18 mouse cellular contexts compared by ENCODE assay signal in genomic region chr9:116748857-116749584, GRCm38 (mm10).
DNase-seq lines count a peak whose midpoint lies in the region; ATAC-seq and TF ChIP-seq lines count a peak whose summit lies in the region.
"Had no signal": no experiment of that assay in that cellular context is flagged by ENCODE, and none has a peak within 500 bp of the region (broad histone marks: within the 10 kb centered on the region; RNA-seq: fewer than 3 reads in every experiment).

No protein-coding gene starts in this region.

- no peak overlapping the region for H3K9ac ChIP-seq in lung, postnatal 0 days (replicated peaks; ENCODE audit: low read depth)
- H3K9ac ChIP-seq in embryonic facial prominence, embryonic 11.5 days (replicated peaks; ENCODE audit: low read length), result no peak overlapping the region
- no peak overlapping the region for H3K9ac ChIP-seq in heart, embryonic 11.5 days (ENCODE audit: low read depth, low read length)
- H3K9ac ChIP-seq: embryonic facial prominence, embryonic 15.5 days; forebrain, embryonic 13.5 days; liver, embryonic 13.5 days; neural tube, embryonic 13.5 days; stomach, embryonic 15.5 days had no signal

- H3K27me3 ChIP-seq in lung, postnatal 0 days (replicated peaks; ENCODE audit: insufficient read depth, low read length), result no peaks in the 10 kb centered on the region
- no peaks in the 10 kb centered on the region for H3K27me3 ChIP-seq in embryonic facial prominence, embryonic 11.5 days (ENCODE audit: control insufficient read depth, insufficient read depth, low read length)
- no peaks in the 10 kb centered on the region for H3K27me3 ChIP-seq in cerebellum, adult 2 months (ENCODE audit: control insufficient read depth, insufficient read depth, low read length)
- H3K27me3 ChIP-seq in heart, embryonic 11.5 days (ENCODE audit: control insufficient read depth, insufficient read depth, low read length), result no peaks in the 10 kb centered on the region
- H3K27me3 ChIP-seq: embryonic facial prominence, embryonic 15.5 days; forebrain, embryonic 13.5 days; liver, embryonic 13.5 days; neural tube, embryonic 13.5 days; Patski; stomach, embryonic 15.5 days had no signal

- DNase-seq in heart, adult 11 months, result peak; percentile 62
- DNase-seq in heart, adult 18-20 months, result no peak
- DNase-seq in lung, postnatal 25 days (ENCODE audit: low spot score), result peak; percentile 6
- DNase-seq in lung, postnatal 0 days (ENCODE audit: low spot score), result no peak
- peak; percentile 43 for DNase-seq in embryonic facial prominence, embryonic 11.5 days (ENCODE audit: low spot score)
- DNase-seq in mesoderm, embryonic 11.5 days (ENCODE audit: low read depth, low spot score), result peak; percentile 37
- DNase-seq in cerebellum, adult 2 months, result no peak
- DNase-seq: cerebellum, adult 9-10 months; heart, postnatal 36 days; liver, embryonic 13.5 days; retina, postnatal 1 day; thymus, postnatal 25 days had no signal

- H3K4me3 ChIP-seq in lung, postnatal 0 days (ENCODE audit: low read depth, low read length), result no peak overlapping the region
- no peak overlapping the region for H3K4me3 ChIP-seq in embryonic facial prominence, embryonic 11.5 days (ENCODE audit: low read depth, low read length)
- H3K4me3 ChIP-seq in cerebellum, adult 2 months (replicated peaks; ENCODE audit: insufficient read depth, low read depth, low read length), result no peak overlapping the region
- H3K4me3 ChIP-seq in heart, embryonic 11.5 days (ENCODE audit: low read depth, low read length), result no peak overlapping the region
- H3K4me3 ChIP-seq: embryonic facial prominence, embryonic 15.5 days; forebrain, embryonic 13.5 days; liver, embryonic 13.5 days; neural tube, embryonic 13.5 days; stomach, embryonic 15.5 days had no signal

- no peak for TF ChIP-seq CTCF in lung, postnatal 0 days (IDR thresholded peaks at IDR 0.05)
- TF ChIP-seq CTCF in cerebellum, adult 2 months (IDR thresholded peaks at IDR 0.05; ENCODE audit: borderline replicate concordance, insufficient read depth, low read depth, low read length), result no peak

- no peaks in the 10 kb centered on the region for H3K4me1 ChIP-seq in lung, postnatal 0 days (ENCODE audit: insufficient read depth, low read depth, low read length)
- no peaks in the 10 kb centered on the region for H3K4me1 ChIP-seq in embryonic facial prominence, embryonic 11.5 days (ENCODE audit: control insufficient read depth, insufficient read depth, low read length)
- no peaks in the 10 kb centered on the region for H3K4me1 ChIP-seq in cerebellum, adult 2 months (ENCODE audit: control insufficient read depth, insufficient read depth, low read length)
- no peaks in the 10 kb centered on the region for H3K4me1 ChIP-seq in heart, embryonic 11.5 days (ENCODE audit: control insufficient read depth, insufficient read depth, low read length)
- H3K4me1 ChIP-seq: forebrain, embryonic 13.5 days; liver, embryonic 13.5 days; neural tube, embryonic 13.5 days; stomach, embryonic 15.5 days had no signal

- 41% methylated on average over 11 of the region's 11 CpGs for WGBS in lung, postnatal 0 days
- 45% methylated on average over 11 of the region's 11 CpGs for WGBS in embryonic facial prominence, embryonic 11.5 days
- 34% methylated on average over 11 of the region's 11 CpGs for WGBS in cerebellum, adult 2 months
- 55% methylated on average over 11 of the region's 11 CpGs for WGBS in heart, embryonic 11.5 days (ENCODE audit: insufficient replicate concordance)

- no peak for TF ChIP-seq POLR2A in cerebellum, adult 2 months (IDR thresholded peaks at IDR 0.05; ENCODE audit: borderline replicate concordance, insufficient read depth, low read length)

- ATAC-seq in lung, postnatal 0 days, result no peak
- ATAC-seq in embryonic facial prominence, embryonic 11.5 days (replicated peaks; ENCODE audit: insufficient number of reproducible peaks, low FRiP score, low TSS enrichment, low read depth), result no peak
- ATAC-seq in heart, embryonic 11.5 days (replicated peaks; ENCODE audit: insufficient number of reproducible peaks, low FRiP score, low TSS enrichment), result no peak
- ATAC-seq: forebrain, embryonic 13.5 days; Patski had no signal

- no peak overlapping the region for H3K27ac ChIP-seq in lung, postnatal 0 days (ENCODE audit: low read length)
- no peak overlapping the region for H3K27ac ChIP-seq in embryonic facial prominence, embryonic 11.5 days (replicated peaks; ENCODE audit: low read depth, low read length)
- H3K27ac ChIP-seq in cerebellum, adult 2 months (ENCODE audit: insufficient read depth, low read length), result no peak overlapping the region
- no peak overlapping the region for H3K27ac ChIP-seq in heart, embryonic 11.5 days (ENCODE audit: low read depth, low read length)
- H3K27ac ChIP-seq: embryonic facial prominence, embryonic 15.5 days; forebrain, embryonic 13.5 days; liver, embryonic 13.5 days; neural tube, embryonic 13.5 days; stomach, embryonic 15.5 days had no signal

- H3K36me3 ChIP-seq in lung, postnatal 0 days (ENCODE audit: insufficient read depth, low read length), result no peaks in the 10 kb centered on the region
- H3K36me3 ChIP-seq in embryonic facial prominence, embryonic 11.5 days (replicated peaks; ENCODE audit: control insufficient read depth, insufficient read depth, low read depth, low read length), result no peaks in the 10 kb centered on the region
- no peaks in the 10 kb centered on the region for H3K36me3 ChIP-seq in heart, embryonic 11.5 days (ENCODE audit: control insufficient read depth, insufficient read depth, low read length)
- H3K36me3 ChIP-seq: embryonic facial prominence, embryonic 15.5 days; liver, embryonic 13.5 days; neural tube, embryonic 13.5 days; stomach, embryonic 15.5 days had no signal

- H3K9me3 ChIP-seq in lung, postnatal 0 days (ENCODE audit: low read length), result no peaks in the 10 kb centered on the region
- H3K9me3 ChIP-seq in embryonic facial prominence, embryonic 11.5 days (replicated peaks; ENCODE audit: control insufficient read depth, low read length), result no peaks in the 10 kb centered on the region
- no peaks in the 10 kb centered on the region for H3K9me3 ChIP-seq in heart, embryonic 11.5 days (replicated peaks; ENCODE audit: control insufficient read depth, low read length)
- H3K9me3 ChIP-seq: embryonic facial prominence, embryonic 15.5 days; forebrain, embryonic 13.5 days; liver, embryonic 13.5 days; neural tube, embryonic 13.5 days; stomach, embryonic 15.5 days had no signal

- TF ChIP-seq EP300 in lung, postnatal 0 days (IDR thresholded peaks at IDR 0.05), result no peak

- no peak overlapping the region for H3K4me2 ChIP-seq in lung, postnatal 0 days (replicated peaks; ENCODE audit: low read depth, low read length)
- no peak overlapping the region for H3K4me2 ChIP-seq in embryonic facial prominence, embryonic 11.5 days (ENCODE audit: low read depth, low read length)
- no peak overlapping the region for H3K4me2 ChIP-seq in heart, embryonic 11.5 days
- H3K4me2 ChIP-seq: embryonic facial prominence, embryonic 15.5 days; forebrain, embryonic 13.5 days; liver, embryonic 13.5 days; neural tube, embryonic 13.5 days; stomach, embryonic 15.5 days had no signal

Comparison
In these comparisons a context has a peak if more than half of its experiments do, and no peak if none do; other contexts are left out.
1. DNase-seq: peak in heart, adult 11 months (single experiment), lung, postnatal 25 days (single experiment), embryonic facial prominence, embryonic 11.5 days (single experiment) and mesoderm, embryonic 11.5 days (single experiment); none in heart, adult 18-20 months (0 of 2), lung, postnatal 0 days (single experiment) and cerebellum, adult 2 months (0 of 2).